Mouse (Mus musculus) left cerebral cortex, adult 2 months (tissue): ENCODE measurements around the gene Rbm4. TPM values are rescaled to one million over a fixed set of nuclear protein-coding genes. Genes with fewer than 3 reads are reported as not detected.
"Not testable (repeated sequence)": the region's sequence is repeated elsewhere in the genome, so short reads cannot be mapped to it uniquely, and the experiment has no call there.

Source experiments
- DNase-seq, 2 experiments: peaks; one replicate each; pipeline ENCODE4 v3.0.0; 2021 to 2022; ENCODE audit warnings: low spot score in 2 of 2, mixed read lengths in 1 of 2; ENCODE audit errors: extremely low spot score in 1 of 2
- H3K27ac ChIP-seq: fragments of 200-600 bp; 2 replicates; pipeline ENCODE4 v1.8.1; 2022
- H3K4me3 ChIP-seq: fragments of 200-600 bp; 2 replicates; pipeline ENCODE4 v1.8.1; 2022
- CTCF ChIP-seq: fragments of 200-600 bp; IDR thresholded peaks from 2 replicates; pipeline ENCODE4 v1.8.1; 2022; ENCODE audit warnings: antibody characterized with exemption, mild to moderate bottlenecking, moderate library complexity
- intact Hi-C: fragments of 180-260 bp; cut with DNase I; formaldehyde crosslinking; loops from one replicate; pipeline ENCODE4 v1.15.1; 2025
- total RNA-seq, 2 experiments: library from RNA; stranded (reverse); gene quantifications; 2 replicates each; pipeline ENCODE4 v1.2.3; 2021

The Rbm4 gene
- total RNA-seq, 2 experiments from 2014 or later = 93.1 to 112 TPM

DNA sequence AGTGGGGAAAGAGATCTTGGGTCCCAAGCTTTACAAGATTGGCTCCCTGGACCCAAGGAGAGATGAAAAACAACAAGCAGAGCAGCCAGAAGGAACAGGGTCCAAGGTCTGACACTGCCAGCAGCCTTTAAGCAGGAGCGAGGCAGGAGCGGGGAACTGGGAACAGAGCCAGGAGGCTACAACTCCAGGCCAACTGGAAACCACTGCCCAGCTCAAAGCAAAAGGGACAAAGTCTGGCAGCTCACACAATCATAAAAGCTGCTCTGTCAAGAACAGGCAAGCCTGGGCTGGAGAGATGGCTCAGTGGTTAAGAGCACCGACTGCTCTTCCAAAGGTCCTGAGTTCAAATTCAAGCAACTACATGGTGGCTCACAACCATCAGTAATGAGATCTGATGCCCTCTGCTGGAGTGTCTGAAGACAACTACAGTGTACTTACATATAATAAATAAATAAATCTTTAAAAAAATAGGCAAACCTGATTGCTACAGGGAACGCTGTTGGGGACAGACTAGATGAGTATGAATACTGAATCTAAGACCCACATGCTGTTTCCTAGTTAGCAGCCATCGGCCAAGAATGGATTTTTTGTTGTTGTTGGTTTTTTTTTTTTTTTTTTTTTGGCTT, 27.1 kb upstream of the Rbm4 start:
- TF ChIP-seq CTCF = peak; percentile 28
- Histone ChIP-seq H3K4me3 (no peak overlapping the region), H3K27ac (no peak overlapping the region)
- intact Hi-C loops = no loop called here
- DNase-seq = peak; percentile 47 to 69

- TF ChIP-seq CTCF = no peak
- Histone ChIP-seq H3K27ac (no peak overlapping the region), H3K4me3 (no peak overlapping the region)
- no peak for DNase-seq
- intact Hi-C loops = no loop called here
Observed at GRCm38 (mm10) chr19:4817182-4817835, 23.6 kb upstream of the Rbm4 start.

DNA sequence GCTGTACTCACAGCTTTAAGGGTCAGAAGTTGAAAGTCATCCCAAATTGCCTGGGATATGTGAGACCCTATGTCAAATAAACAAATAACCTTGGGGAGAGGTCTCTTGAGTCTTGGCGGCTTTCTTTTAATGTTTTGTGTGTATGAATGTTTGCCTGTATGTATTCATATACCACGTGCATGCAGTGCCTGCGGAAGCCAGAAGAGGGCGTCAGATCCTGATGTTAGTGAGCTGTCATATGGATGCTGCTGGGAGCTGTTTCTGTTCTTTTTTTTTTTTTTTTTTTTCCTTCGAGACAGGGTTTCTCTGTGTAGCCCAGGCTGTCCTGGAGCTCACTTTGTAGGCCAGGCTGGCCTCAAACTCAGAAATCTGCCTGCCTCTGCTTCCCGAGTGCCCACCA, 19.3 kb upstream of the Rbm4 start:
- Histone ChIP-seq H3K4me3 (no peak overlapping the region), H3K27ac (no peak overlapping the region)
- no peak for DNase-seq
- TF ChIP-seq CTCF = peak; percentile 15
- intact Hi-C loops = loop anchor here (5.0 kb wide), 1 partner anchor 56 kb away; the partner anchor contains the start of gene Rbm4b

GRCm38 (mm10) chr19:4812334-4812949, 18.7 kb upstream of the Rbm4 start:
- intact Hi-C loops = loop anchor here (5.0 kb wide), 1 partner anchor 55 kb away; the partner anchor contains the start of gene Rbm4b
- DNase-seq = not testable (repeated sequence)
- peak overlapping the region; percentile 60 for H3K4me3 ChIP-seq
- H3K27ac ChIP-seq = peak overlapping the region; percentile 85

DNA sequence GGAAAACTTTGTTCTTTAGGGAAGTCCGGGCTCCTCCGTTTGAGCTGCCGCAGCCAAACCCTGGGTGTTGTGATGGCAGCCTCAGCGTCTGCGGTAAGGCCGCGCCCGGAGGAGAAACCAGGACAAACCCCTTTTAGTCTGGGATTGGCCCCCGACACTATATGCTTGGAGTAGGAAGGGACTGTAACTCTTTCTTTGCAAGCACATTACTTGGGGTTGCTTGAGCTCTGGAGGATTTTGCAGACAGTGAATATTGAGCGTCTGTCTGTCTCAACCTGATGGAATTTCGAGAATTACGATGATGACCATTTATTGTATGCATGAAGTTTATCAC, 18.2 kb upstream of the Rbm4 start:
- no peak for TF ChIP-seq CTCF
- H3K4me3 ChIP-seq = peak overlapping the region; percentile 60
- intact Hi-C loops = loop anchor here (5.0 kb wide), 1 partner anchor 55 kb away; the partner anchor contains the start of gene Rbm4b
- H3K27ac ChIP-seq = peak overlapping the region; percentile 85
- no peak for DNase-seq

DNA sequence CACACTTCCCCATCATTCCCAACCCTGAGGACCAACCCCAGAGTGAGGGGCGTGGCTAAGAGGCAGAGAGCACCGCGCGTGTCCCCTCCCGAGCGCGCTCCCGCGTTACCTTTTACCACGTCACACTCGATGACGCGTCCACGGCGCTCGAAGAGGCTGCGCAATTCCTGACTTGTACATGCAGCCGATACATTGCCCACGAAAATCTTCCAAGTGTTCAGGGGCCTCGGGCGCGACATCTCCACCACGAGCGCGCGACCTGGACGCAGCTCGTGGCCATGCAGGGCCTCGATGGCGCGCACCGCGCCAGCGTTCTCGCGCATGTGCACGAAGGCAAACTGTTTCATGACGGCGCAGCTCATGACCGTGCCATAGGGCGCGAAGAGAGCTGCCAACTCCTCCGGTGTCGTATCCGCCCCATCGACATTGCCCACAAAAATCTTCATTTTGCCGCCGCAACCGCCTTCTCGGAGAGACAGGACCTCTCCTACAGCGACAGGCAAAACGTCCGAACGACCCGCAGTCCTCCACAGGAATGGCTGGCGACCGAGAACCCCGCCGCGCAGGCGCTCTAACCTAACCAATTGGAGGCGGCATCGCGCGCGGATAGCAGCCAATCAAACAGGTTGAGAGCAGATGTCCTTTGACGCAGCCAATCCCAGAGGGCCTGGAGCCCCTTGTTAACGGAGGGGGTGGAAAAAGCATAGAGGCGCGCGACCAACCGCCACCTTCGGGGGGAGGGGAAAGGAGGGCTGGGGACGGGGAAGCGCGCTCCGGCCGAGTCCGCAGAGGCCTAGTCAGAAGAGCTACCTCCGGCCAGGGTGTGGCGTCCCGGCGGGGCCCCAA, 17.6 kb upstream of the Rbm4 start, which contains the start of the genes Gm21992 and Rbm14:
TSS of gene Gm21992 (minus strand) at position 550 of the 846 bp plus-strand sequence.
TSS of gene Rbm14 (minus strand) at position 572 of the 846 bp plus-strand sequence.
- no peak for TF ChIP-seq CTCF
- Histone ChIP-seq H3K4me3 (peak within 1 kb of the TSS; percentile 60), H3K27ac (peak within 1 kb of the TSS; percentile 95)
- intact Hi-C loops = loop anchor here (5.0 kb wide), 1 partner anchor 54 kb away; the partner anchor contains the start of gene Rbm4b
- DNase-seq = peak; percentile 96 to 98

GRCm38 (mm10) chr19:4810746-4811062, 17.0 kb upstream of the Rbm4 start:
- Histone ChIP-seq H3K4me3 (peak overlapping the region; percentile 60), H3K27ac (peak overlapping the region; percentile 95)
- intact Hi-C loops = loop anchor here (5.0 kb wide), 1 partner anchor 53 kb away; the partner anchor contains the start of gene Rbm4b
- no peak for TF ChIP-seq CTCF
- DNase-seq = no peak

DNA sequence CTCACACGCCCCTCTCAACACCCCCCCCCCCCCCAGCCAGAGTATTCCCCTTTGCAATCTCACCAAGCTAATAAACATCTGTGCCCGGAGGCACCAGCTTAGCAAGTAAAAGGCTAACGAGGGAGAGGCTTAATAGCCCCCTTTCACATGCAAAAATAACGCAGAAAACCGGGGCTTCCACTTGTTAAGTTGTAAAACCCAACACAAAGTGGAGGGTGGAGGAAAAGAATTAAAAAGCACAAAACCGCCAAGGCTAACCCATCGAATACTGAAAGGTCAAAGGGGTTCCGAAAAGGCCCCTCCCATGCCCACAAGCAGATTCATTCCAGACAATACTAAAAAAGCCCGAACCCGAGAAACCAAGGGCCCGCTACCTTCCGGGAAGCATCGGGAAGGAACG, 16.6 kb upstream of the Rbm4 start:
- Histone ChIP-seq H3K4me3 (peak overlapping the region; percentile 60), H3K27ac (peak overlapping the region; percentile 95; the same call in 1 of the 2 replicates)
- DNase-seq = no peak
- intact Hi-C loops = loop anchor here (5.0 kb wide), 1 partner anchor 53 kb away; the partner anchor contains the start of gene Rbm4b
- TF ChIP-seq CTCF = no peak

GRCm38 (mm10) chr19:4803283-4803682, 9.6 kb upstream of the Rbm4 start:
- no peak overlapping the region for H3K27ac ChIP-seq
- no peak overlapping the region for H3K4me3 ChIP-seq
- DNase-seq = no peak
- TF ChIP-seq CTCF = no peak
- intact Hi-C loops = no loop called here

- no peak overlapping the region for H3K27ac ChIP-seq
- intact Hi-C loops = no loop called here
Observed at GRCm38 (mm10) chr19:4802691-4803091, 9.0 kb upstream of the Rbm4 start.

DNA sequence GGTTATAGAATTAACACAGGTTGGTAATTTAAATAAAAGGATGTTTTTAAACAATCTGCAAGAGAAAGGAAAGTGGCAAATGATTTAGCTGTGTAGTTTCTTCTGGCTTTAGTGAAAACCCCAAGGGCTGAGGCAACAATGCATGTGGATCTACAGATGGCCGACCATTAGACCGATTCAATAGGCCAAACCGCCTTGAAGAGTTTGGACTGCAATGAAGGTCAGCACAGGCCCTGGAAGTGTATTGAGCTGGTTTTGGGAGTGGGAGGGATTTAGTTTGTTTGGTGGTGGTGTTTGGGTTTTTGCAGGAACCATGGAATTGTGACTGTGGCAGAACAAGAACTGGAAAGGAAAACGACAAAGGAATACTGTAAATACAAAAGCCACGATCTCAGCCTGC, 5.4 kb upstream of the Rbm4 start:
- intact Hi-C loops = no loop called here
- Histone ChIP-seq H3K27ac (no peak overlapping the region), H3K4me3 (no peak overlapping the region)
- no peak for DNase-seq
- TF ChIP-seq CTCF = no peak

More at GRCm38 (mm10) chr19:4802691-4803091, 9.0 kb upstream of the Rbm4 start:
- no peak for TF ChIP-seq CTCF
- DNase-seq = no peak
- no peak overlapping the region for H3K4me3 ChIP-seq

DNA sequence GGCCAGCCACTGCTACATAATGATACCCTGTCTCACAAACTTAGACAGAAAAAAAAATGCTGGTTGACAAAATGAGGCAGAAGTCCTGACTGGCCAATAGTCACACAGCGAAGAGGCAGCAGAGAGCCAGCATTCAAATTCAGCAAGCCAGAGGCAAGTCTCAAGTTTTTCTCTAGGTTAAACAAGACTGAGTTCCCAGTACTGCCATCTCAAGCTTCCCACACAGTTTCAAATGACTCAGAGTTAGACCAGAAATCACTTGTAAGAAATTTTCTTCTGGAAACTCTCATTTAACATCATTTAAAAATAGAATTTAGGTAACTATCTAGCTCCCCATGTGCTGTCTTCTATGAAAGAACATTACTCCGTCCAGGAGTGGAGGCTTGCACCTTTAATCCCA, 4.1 kb upstream of the Rbm4 start:
- intact Hi-C loops = no loop called here
- Histone ChIP-seq H3K27ac (no peak overlapping the region), H3K4me3 (no peak overlapping the region)
- no peak for TF ChIP-seq CTCF
- no peak for DNase-seq
